Mouse (Mus musculus): ENCODE results near the gene Eftud2. TPM values are rescaled to one million over a fixed set of nuclear protein-coding genes. Genes with fewer than 3 reads are reported as not detected.

The Eftud2 gene
- polyA plus RNA-seq, 1 experiment = 23.9 TPM

GRCm38 (mm10) chr11:102853760-102854159, 27.0 kb downstream of the Eftud2 start:
- no peak for TF ChIP-seq GATA1 (IDR thresholded peaks at IDR 0.05; ENCODE audit: low read length)
- TF ChIP-seq TAL1 (IDR thresholded peaks at IDR 0.05; ENCODE audit: low read length) = no peak
- H3K27me3 ChIP-seq (ENCODE audit: control insufficient read depth) = no peaks in the 10 kb centered on the region
- no peak overlapping the region for H3K4me3 ChIP-seq (replicated peaks)
- no peaks in the 10 kb centered on the region for H3K4me1 ChIP-seq (ENCODE audit: control insufficient read depth)
- no peaks in the 10 kb centered on the region for H3K9me3 ChIP-seq (ENCODE audit: control insufficient read depth, low read length)
- H3K36me3 ChIP-seq (ENCODE audit: control insufficient read depth) = peaks cover 99% of the 10 kb centered on the region

- Histone ChIP-seq H3K4me3 (replicated peaks) (no peak overlapping the region), H3K36me3 (ENCODE audit: control insufficient read depth) (peaks cover 99% of the 10 kb centered on the region), H3K4me1 (ENCODE audit: control insufficient read depth) (no peaks in the 10 kb centered on the region), H3K27me3 (ENCODE audit: control insufficient read depth) (no peaks in the 10 kb centered on the region), H3K9me3 (ENCODE audit: control insufficient read depth, low read length) (no peaks in the 10 kb centered on the region)
- TF ChIP-seq TAL1 (IDR thresholded peaks at IDR 0.05; ENCODE audit: low read length) = no peak
- no peak for TF ChIP-seq GATA1 (IDR thresholded peaks at IDR 0.05; ENCODE audit: low read length)
Measured at GRCm38 (mm10) chr11:102851883-102852282, 28.9 kb downstream of the Eftud2 start.

GRCm38 (mm10) chr11:102845926-102846325, 34.9 kb downstream of the Eftud2 start:
- H3K9me3 ChIP-seq (ENCODE audit: control insufficient read depth, low read length) = no peaks in the 10 kb centered on the region
- TF ChIP-seq GATA1 (IDR thresholded peaks at IDR 0.05; ENCODE audit: low read length) (no peak), TAL1 (IDR thresholded peaks at IDR 0.05; ENCODE audit: low read length) (no peak)
- peaks cover 100% of the 10 kb centered on the region for H3K36me3 ChIP-seq (ENCODE audit: control insufficient read depth)
- no peaks in the 10 kb centered on the region for H3K4me1 ChIP-seq (ENCODE audit: control insufficient read depth)
- no peaks in the 10 kb centered on the region for H3K27me3 ChIP-seq (ENCODE audit: control insufficient read depth)
- H3K4me3 ChIP-seq (replicated peaks) = no peak overlapping the region

GRCm38 (mm10) chr11:102838616-102839150, 42.1 kb downstream of the Eftud2 start:
- Histone ChIP-seq H3K9me3 (ENCODE audit: control insufficient read depth, low read length) (no peaks in the 10 kb centered on the region), H3K27me3 (ENCODE audit: control insufficient read depth) (no peaks in the 10 kb centered on the region), H3K4me3 (replicated peaks) (no peak overlapping the region), H3K4me1 (ENCODE audit: control insufficient read depth) (no peaks in the 10 kb centered on the region), H3K36me3 (ENCODE audit: control insufficient read depth) (peaks cover 73% of the 10 kb centered on the region)
- no peak for TF ChIP-seq GATA1 (IDR thresholded peaks at IDR 0.05; ENCODE audit: low read length)

- Histone ChIP-seq H3K4me1 (ENCODE audit: control insufficient read depth) (no peaks in the 10 kb centered on the region), H3K4me3 (replicated peaks) (no peak overlapping the region), H3K36me3 (ENCODE audit: control insufficient read depth) (peaks cover 67% of the 10 kb centered on the region), H3K9me3 (ENCODE audit: control insufficient read depth, low read length) (no peaks in the 10 kb centered on the region), H3K27me3 (ENCODE audit: control insufficient read depth) (peaks cover under 1% of the 10 kb centered on the region; the same call in 1 of the 2 replicates)
- TF ChIP-seq TAL1 (IDR thresholded peaks at IDR 0.05; ENCODE audit: low read length) (no peak), GATA1 (IDR thresholded peaks at IDR 0.05; ENCODE audit: low read length) (no peak)
Measured at GRCm38 (mm10) chr11:102838126-102838525, 42.7 kb downstream of the Eftud2 start.

GRCm38 (mm10) chr11:102837385-102837784, 43.4 kb downstream of the Eftud2 start:
- Histone ChIP-seq H3K4me1 (ENCODE audit: control insufficient read depth) (no peaks in the 10 kb centered on the region), H3K4me3 (replicated peaks) (no peak overlapping the region), H3K36me3 (ENCODE audit: control insufficient read depth) (peaks cover 60% of the 10 kb centered on the region), H3K27me3 (ENCODE audit: control insufficient read depth) (peaks cover 6% of the 10 kb centered on the region; the same call in 1 of the 2 replicates), H3K9me3 (ENCODE audit: control insufficient read depth, low read length) (no peaks in the 10 kb centered on the region)
- TF ChIP-seq GATA1 (IDR thresholded peaks at IDR 0.05; ENCODE audit: low read length) (no peak), TAL1 (IDR thresholded peaks at IDR 0.05; ENCODE audit: low read length) (no peak)

GRCm38 (mm10) chr11:102836146-102836545, 44.6 kb downstream of the Eftud2 start:
- H3K36me3 ChIP-seq (ENCODE audit: control insufficient read depth) = peaks cover 48% of the 10 kb centered on the region
- no peak for TF ChIP-seq TAL1 (IDR thresholded peaks at IDR 0.05; ENCODE audit: low read length)
- TF ChIP-seq GATA1 (IDR thresholded peaks at IDR 0.05; ENCODE audit: low read length) = no peak

GRCm38 (mm10) chr11:102835549-102835948, 45.2 kb downstream of the Eftud2 start, which contains the start of gene Higd1b:
TSS of gene Higd1b (plus strand) at chr11:102835849.
- H3K4me1 ChIP-seq (ENCODE audit: control insufficient read depth) = no peaks in the 10 kb centered on the region
- H3K9me3 ChIP-seq (ENCODE audit: control insufficient read depth, low read length) = no peaks in the 10 kb centered on the region
- no peak for TF ChIP-seq TAL1 (IDR thresholded peaks at IDR 0.05; ENCODE audit: low read length)
- TF ChIP-seq GATA1 (IDR thresholded peaks at IDR 0.05; ENCODE audit: low read length) = no peak
- peaks cover 12% of the 10 kb centered on the region; the same call in 1 of the 2 replicates for H3K27me3 ChIP-seq (ENCODE audit: control insufficient read depth)
- H3K36me3 ChIP-seq (ENCODE audit: control insufficient read depth) = peaks cover 42% of the 10 kb centered on the region
- no peak within 1 kb of the TSS for H3K4me3 ChIP-seq (replicated peaks)

More at GRCm38 (mm10) chr11:102836146-102836545, 44.6 kb downstream of the Eftud2 start:
- Histone ChIP-seq H3K4me1 (ENCODE audit: control insufficient read depth) (no peaks in the 10 kb centered on the region), H3K27me3 (ENCODE audit: control insufficient read depth) (peaks cover 7% of the 10 kb centered on the region; the same call in 1 of the 2 replicates), H3K9me3 (ENCODE audit: control insufficient read depth, low read length) (no peaks in the 10 kb centered on the region), H3K4me3 (replicated peaks) (no peak overlapping the region)

GRCm38 (mm10) chr11:102834219-102834618, 46.6 kb downstream of the Eftud2 start:
- peaks cover 12% of the 10 kb centered on the region; the same call in 1 of the 2 replicates for H3K27me3 ChIP-seq (ENCODE audit: control insufficient read depth)
- no peaks in the 10 kb centered on the region for H3K9me3 ChIP-seq (ENCODE audit: control insufficient read depth, low read length)
- H3K4me3 ChIP-seq (replicated peaks) = no peak overlapping the region
- H3K36me3 ChIP-seq (ENCODE audit: control insufficient read depth) = peaks cover 29% of the 10 kb centered on the region
- H3K4me1 ChIP-seq (ENCODE audit: control insufficient read depth) = no peaks in the 10 kb centered on the region
- TF ChIP-seq TAL1 (IDR thresholded peaks at IDR 0.05; ENCODE audit: low read length) = no peak
- TF ChIP-seq GATA1 (IDR thresholded peaks at IDR 0.05; ENCODE audit: low read length) = no peak
